Mouse (Mus musculus) lung, postnatal 0 days (tissue): ENCODE results near the gene Dhx9. TPM values are rescaled to one million over a fixed set of nuclear protein-coding genes. Genes with fewer than 3 reads are reported as not detected.

ENCODE experiments used
- ATAC-seq: fragments of 200-750 bp; cut with Nextera tagmentation; 2 replicates; pipeline ENCODE4 v1.8.0; 2017; ENCODE audit warnings: moderate library complexity
- DNase-seq: peaks from one replicate; pipeline ENCODE4 v3.0.0-alpha.2; 2016; ENCODE audit warnings: low spot score
- H3K27ac ChIP-seq: fragments of 300-500 bp; sonication (generic); 2 replicates; pipeline ENCODE4 v1.5.1; 2014; ENCODE audit warnings: antibody characterized with exemption, mild to moderate bottlenecking, low read length, mixed read lengths
- H3K27me3 ChIP-seq: fragments of 300-500 bp; sonication (generic); replicated peaks from 2 replicates; pipeline ENCODE4 v1.6.1; 2014; ENCODE audit warnings: low read length, mixed read lengths; ENCODE audit not compliant: insufficient read depth
- H3K36me3 ChIP-seq: fragments of 300-500 bp; sonication (generic); 2 replicates; pipeline ENCODE4 v1.6.1; 2014; ENCODE audit warnings: low read length, mixed read lengths; ENCODE audit not compliant: insufficient read depth
- H3K4me1 ChIP-seq: fragments of 300-500 bp; sonication (generic); 2 replicates; pipeline ENCODE4 v1.6.1; 2014; ENCODE audit warnings: antibody characterized with exemption, low read depth, low read length, mixed read lengths; ENCODE audit not compliant: insufficient read depth
- H3K4me2 ChIP-seq: fragments of 300-500 bp; sonication (generic); replicated peaks from 2 replicates; pipeline ENCODE4 v1.6.1; 2014; ENCODE audit warnings: low read depth, mild to moderate bottlenecking, low read length, moderate library complexity, mixed read lengths
- H3K4me3 ChIP-seq: fragments of 300-500 bp; sonication (generic); 2 replicates; pipeline ENCODE4 v1.5.1; 2014; ENCODE audit warnings: low read depth, low read length
- H3K9ac ChIP-seq: fragments of 300-500 bp; sonication (generic); replicated peaks from 2 replicates; pipeline ENCODE4 v1.6.1; 2014; ENCODE audit warnings: low read depth, mild to moderate bottlenecking
- H3K9me3 ChIP-seq: fragments of 300-500 bp; sonication (generic); 2 replicates; pipeline ENCODE4 v1.6.1; 2016; ENCODE audit warnings: low read length, mixed read lengths
- CTCF ChIP-seq: IDR thresholded peaks from 2 replicates; pipeline ENCODE4 v1.5.1; 2016; ENCODE audit warnings: antibody characterized with exemption, mild to moderate bottlenecking
- EP300 ChIP-seq: IDR thresholded peaks from 2 replicates; pipeline ENCODE4 v1.6.1; 2016; ENCODE audit warnings: antibody characterized with exemption, mild to moderate bottlenecking, control low read depth
- WGBS: fragments of 180-500 bp; shearing (Covaris S2); extraction: QIAGEN DNeasy Blood & Tissue Kit; methylation state at CpG from one replicate; pipeline ENCODE4 v1.1.7; 2014; 5-methylcytosine and 5-hydroxymethylcytosine counted together
- polyA plus RNA-seq: library from polyadenylated mRNA; unstranded; fragments of >200 nt; fragmentation: Nextera tagmentation; extraction: Ambion mirVana; gene quantifications from 2 replicates; pipeline ENCODE4 v1.2.1, GENCODE M21; 2015

Gene Dhx9
- polyA plus RNA-seq, 1 experiment from 2014 or later, result 14.0 TPM

GRCm38 (mm10) chr1:153446120-153446831 lies 41.2 kb downstream of the Dhx9 start:
- WGBS, result 96% methylated on average over 20 of the region's 20 CpGs
- ATAC-seq, result no peak
- Histone ChIP-seq H3K27me3 (no peaks in the 10 kb centered on the region), H3K4me1 (no peaks in the 10 kb centered on the region), H3K9me3 (no peaks in the 10 kb centered on the region), H3K36me3 (no peaks in the 10 kb centered on the region), H3K27ac (no peak overlapping the region), H3K9ac (no peak overlapping the region), H3K4me2 (no peak overlapping the region), H3K4me3 (no peak overlapping the region)
- peak; percentile 25 for DNase-seq
- TF ChIP-seq CTCF (no peak), EP300 (no peak)

- Histone ChIP-seq H3K36me3 (no peaks in the 10 kb centered on the region), H3K9me3 (no peaks in the 10 kb centered on the region), H3K27ac (no peak overlapping the region), H3K4me1 (no peaks in the 10 kb centered on the region), H3K27me3 (no peaks in the 10 kb centered on the region), H3K9ac (no peak overlapping the region), H3K4me3 (no peak overlapping the region), H3K4me2 (no peak overlapping the region)
- 79% methylated on average over 4 of the region's 4 CpGs for WGBS
- TF ChIP-seq EP300 (no peak), CTCF (no peak)
- ATAC-seq, result no peak
- no peak for DNase-seq
These were observed 43.8 kb downstream of the Dhx9 start for GRCm38 (mm10) chr1:153443632-153444031.

- Histone ChIP-seq H3K4me1 (no peaks in the 10 kb centered on the region), H3K9me3 (no peaks in the 10 kb centered on the region), H3K36me3 (no peaks in the 10 kb centered on the region), H3K27ac (no peak overlapping the region), H3K4me3 (no peak overlapping the region), H3K9ac (no peak overlapping the region), H3K4me2 (no peak overlapping the region), H3K27me3 (no peaks in the 10 kb centered on the region)
- TF ChIP-seq EP300 (no peak), CTCF (no peak)
- 82% methylated on average over 1 of the region's 1 CpGs for WGBS
- no peak for DNase-seq
- no peak for ATAC-seq
These were observed 44.4 kb downstream of the Dhx9 start for GRCm38 (mm10) chr1:153443019-153443418.

GRCm38 (mm10) chr1:153441656-153442055 lies 45.8 kb downstream of the Dhx9 start:
- no peak for ATAC-seq
- no peak overlapping the region for H3K9ac ChIP-seq
- no peak overlapping the region for H3K4me3 ChIP-seq
- no peak overlapping the region for H3K27ac ChIP-seq
- no peaks in the 10 kb centered on the region for H3K4me1 ChIP-seq
- no peak for DNase-seq
- TF ChIP-seq CTCF (no peak), EP300 (no peak)
- H3K4me2 ChIP-seq, result no peak overlapping the region
- WGBS, result 70% methylated on average over 3 of the region's 3 CpGs
- H3K27me3 ChIP-seq, result no peaks in the 10 kb centered on the region
- H3K36me3 ChIP-seq, result no peaks in the 10 kb centered on the region
- H3K9me3 ChIP-seq, result no peaks in the 10 kb centered on the region

- ATAC-seq, result no peak
These were observed 46.7 kb downstream of the Dhx9 start for GRCm38 (mm10) chr1:153440752-153441151.

GRCm38 (mm10) chr1:153437536-153437935 lies 49.9 kb downstream of the Dhx9 start:
- ATAC-seq (no peak), DNase-seq (no peak)
- H3K36me3 ChIP-seq, result no peaks in the 10 kb centered on the region
- no peaks in the 10 kb centered on the region for H3K4me1 ChIP-seq
- H3K9me3 ChIP-seq, result no peaks in the 10 kb centered on the region
- no peaks in the 10 kb centered on the region for H3K27me3 ChIP-seq
- no peak overlapping the region for H3K4me2 ChIP-seq
- WGBS, result 83% methylated on average over 11 of the region's 11 CpGs
- TF ChIP-seq EP300, result no peak
- no peak overlapping the region for H3K4me3 ChIP-seq
- H3K27ac ChIP-seq, result no peak overlapping the region
- no peak overlapping the region for H3K9ac ChIP-seq

More at GRCm38 (mm10) chr1:153440752-153441151, 46.7 kb downstream of the Dhx9 start:
- Histone ChIP-seq H3K9me3 (no peaks in the 10 kb centered on the region), H3K36me3 (no peaks in the 10 kb centered on the region), H3K4me2 (no peak overlapping the region), H3K27me3 (no peaks in the 10 kb centered on the region), H3K4me1 (no peaks in the 10 kb centered on the region), H3K9ac (no peak overlapping the region), H3K27ac (no peak overlapping the region), H3K4me3 (no peak overlapping the region)
- DNase-seq, result no peak
- TF ChIP-seq CTCF (no peak), EP300 (no peak)
- 81% methylated on average over 4 of the region's 4 CpGs for WGBS
